Comparison of ENCODE assay signal across 8 mouse cellular contexts in genomic region chr3:95042838-95043229, GRCm38 (mm10). TPM values are rescaled to one million over a fixed set of nuclear protein-coding genes. Genes with fewer than 3 reads are reported as not detected.
DNase-seq lines count a peak whose midpoint lies in the region; ATAC-seq and TF ChIP-seq lines count a peak whose summit lies in the region.

No protein-coding gene starts in this region.

- H3K4me1 ChIP-seq in forebrain, embryonic 11.5 days (replicated peaks; ENCODE audit: control insufficient read depth, insufficient read depth, low read length) = 0 out of 2 replicates have a peak, but pooled peaks cover 2% of the 10 kb centered on the region
- H3K4me1 ChIP-seq in liver, embryonic 13.5 days (replicated peaks) = peaks cover 67% of the 10 kb centered on the region
- peaks cover 4% of the 10 kb centered on the region; the same call in 1 of the 2 replicates for H3K4me1 ChIP-seq in stomach, embryonic 15.5 days

- H3K27ac ChIP-seq in forebrain, embryonic 11.5 days (ENCODE audit: low read depth, low read length) = no peak overlapping the region
- peak overlapping the region; percentile 76 for H3K27ac ChIP-seq in liver, embryonic 13.5 days
- peak overlapping the region; percentile 58; the same call in 1 of the 2 replicates for H3K27ac ChIP-seq in stomach, embryonic 15.5 days

- H3K79me3 ChIP-seq in C2C12 (ENCODE audit: low read depth) = peaks cover 40% of the 10 kb centered on the region

- DNase-seq in cerebellum, adult 9-11 months = peak; percentile 40
- no peak for DNase-seq in cerebellum, adult 11 months
- DNase-seq in forebrain, embryonic 11.5 days (ENCODE audit: low spot score) = no peak
- no peak for DNase-seq in liver, embryonic 13.5 days
- DNase-seq in left cerebral cortex, adult 8-10 months (ENCODE audit: low spot score in 2 of 2) = no peak
- DNase-seq in kidney, adult 11 months = no peak

- H3K4me3 ChIP-seq in C2C12 (ENCODE audit: insufficient read depth, poor library complexity, severe bottlenecking) = no peak overlapping the region
- peak overlapping the region; percentile 81 for H3K4me3 ChIP-seq in forebrain, embryonic 11.5 days (ENCODE audit: low read depth, low read length)
- peak overlapping the region; percentile 89 for H3K4me3 ChIP-seq in liver, embryonic 13.5 days (replicated peaks)
- H3K4me3 ChIP-seq in stomach, embryonic 15.5 days (replicated peaks) = peak overlapping the region; percentile 94

- WGBS in forebrain, embryonic 11.5 days = 36% methylated on average over 7 of the region's 7 CpGs
- 8% methylated on average over 7 of the region's 7 CpGs for WGBS in liver, embryonic 13.5 days (ENCODE audit: insufficient replicate concordance)
- WGBS in stomach, embryonic 15.5 days = 16% methylated on average over 7 of the region's 7 CpGs

- peak overlapping the region; percentile 25; the same call in 1 of the 2 replicates for H3K9ac ChIP-seq in forebrain, embryonic 11.5 days (ENCODE audit: low read length)
- peak overlapping the region; percentile 91 for H3K9ac ChIP-seq in liver, embryonic 13.5 days
- H3K9ac ChIP-seq in stomach, embryonic 15.5 days = no peak overlapping the region

- H3K79me2 ChIP-seq in C2C12 (ENCODE audit: control insufficient read depth, insufficient read depth) = peaks cover 46% of the 10 kb centered on the region

- H3K36me3 ChIP-seq in C2C12 (ENCODE audit: control insufficient read depth, insufficient read depth) = peaks cover 26% of the 10 kb centered on the region
- no peaks in the 10 kb centered on the region for H3K36me3 ChIP-seq in forebrain, embryonic 11.5 days (ENCODE audit: control insufficient read depth, insufficient read depth, low read length)
- peaks cover 22% of the 10 kb centered on the region for H3K36me3 ChIP-seq in liver, embryonic 13.5 days
- H3K36me3 ChIP-seq in stomach, embryonic 15.5 days = 0 out of 2 replicates have a peak, but pooled peaks cover 5% of the 10 kb centered on the region

- no peak for TF ChIP-seq CTCF in C2C12 (IDR thresholded peaks at IDR 0.05; ENCODE audit: control insufficient read depth, insufficient read depth, insufficient read length)

- H3ac ChIP-seq in C2C12 (ENCODE audit: control insufficient read depth, insufficient read length, low read depth) = peak overlapping the region; percentile 40

- peak overlapping the region; percentile 47 for H3K4me2 ChIP-seq in forebrain, embryonic 11.5 days (ENCODE audit: low read depth, low read length, severe bottlenecking)
- H3K4me2 ChIP-seq in liver, embryonic 13.5 days = peak overlapping the region; percentile 65
- H3K4me2 ChIP-seq in stomach, embryonic 15.5 days = peak overlapping the region; percentile 45

- H3K9me3 ChIP-seq in forebrain, embryonic 11.5 days (ENCODE audit: control insufficient read depth, low read length) = no peaks in the 10 kb centered on the region
- H3K9me3 ChIP-seq in liver, embryonic 13.5 days (replicated peaks) = no peaks in the 10 kb centered on the region
- H3K9me3 ChIP-seq in stomach, embryonic 15.5 days = no peaks in the 10 kb centered on the region

- peak; percentile 66 for ATAC-seq in forebrain, embryonic 11.5 days (replicated peaks; ENCODE audit: low FRiP score)
- peak; percentile 30 for ATAC-seq in liver, embryonic 13.5 days (ENCODE audit: low read depth)
- peak; percentile 23; the same call in 1 of the 2 replicates for ATAC-seq in stomach, embryonic 15.5 days (ENCODE audit: insufficient read depth, low FRiP score, low read depth)

- H3K27me3 ChIP-seq in C2C12 (ENCODE audit: control insufficient read depth, insufficient read depth, insufficient read length) = peaks cover 3% of the 10 kb centered on the region
- no peaks in the 10 kb centered on the region for H3K27me3 ChIP-seq in forebrain, embryonic 11.5 days (ENCODE audit: control insufficient read depth, insufficient read depth, low read length)
- H3K27me3 ChIP-seq in liver, embryonic 13.5 days = no peaks in the 10 kb centered on the region
- H3K27me3 ChIP-seq in stomach, embryonic 15.5 days (replicated peaks) = no peaks in the 10 kb centered on the region

TF ChIP-seq in C2C12, 6 proteins besides CTCF, POLR2A, EP300 and RAD21:
- TF ChIP-seq MYOG (IDR thresholded peaks at IDR 0.05; ENCODE audit: control insufficient read depth, extremely low read depth, insufficient read length) (no peak), FOSL1 (IDR thresholded peaks at IDR 0.05; ENCODE audit: insufficient read depth, low read length, poor library complexity, severe bottlenecking) (no peak), CEBPB (IDR thresholded peaks at IDR 0.05; ENCODE audit: low read depth) (no peak)

RNA-seq across cellular contexts. Expression of gene Psmd4, which starts 0.4 kb away (rescaled TPM):
- polyA plus RNA-seq in C2C12 (2012; fragmentation: generic; extraction: Trizol) = 264 TPM
- polyA plus RNA-seq in forebrain, embryonic 11.5 days (2014; fragmentation: Nextera tagmentation; extraction: Ambion mirVana) = 312 and 325 TPM in 2 replicates
- polyA plus RNA-seq in liver, embryonic 13.5 days (2015; fragmentation: Nextera tagmentation; extraction: Ambion mirVana) = 202 and 204 TPM in 2 replicates
- polyA plus RNA-seq in stomach, embryonic 15.5 days (2015; fragmentation: Nextera tagmentation; extraction: Ambion mirVana) = 220 and 221 TPM in 2 replicates
- 100 to 1,000 TPM; 153 to 167 (median 156) TPM for total RNA-seq in left cerebral cortex, adult 8-10 months (2022)

RNA-seq across cellular contexts. Expression of gene Zfp687, which starts 27.6 kb away (rescaled TPM):
- polyA plus RNA-seq in C2C12 (2012; fragmentation: generic; extraction: Trizol) = 15.3 TPM
- 43.1 and 44.2 TPM in 2 replicates for polyA plus RNA-seq in forebrain, embryonic 11.5 days (2014; fragmentation: Nextera tagmentation; extraction: Ambion mirVana)
- polyA plus RNA-seq in liver, embryonic 13.5 days (2015; fragmentation: Nextera tagmentation; extraction: Ambion mirVana) = 5.8 and 8.2 TPM in 2 replicates
- polyA plus RNA-seq in stomach, embryonic 15.5 days (2015; fragmentation: Nextera tagmentation; extraction: Ambion mirVana) = 19.3 and 22.0 TPM in 2 replicates
- total RNA-seq in left cerebral cortex, adult 8-10 months (2022) = 10 to 100 TPM; 33.2 to 36.0 (median 35.2) TPM
